Mouse (Mus musculus) limb, embryonic 14.5 days (tissue): Measurements from ENCODE around the gene Eif2s2. TPM values are rescaled to one million over a fixed set of nuclear protein-coding genes. Genes with fewer than 3 reads are reported as not detected.
A peak's percentile ranks its signal among the peaks of the same experiment; 100 is the strongest.

Source experiments
- ATAC-seq: fragments of 200-750 bp; cut with Nextera tagmentation; 2 replicates; pipeline ENCODE4 v1.8.0; 2017; ENCODE audit warnings: low read depth, moderate number of reproducible peaks, moderate TSS enrichment; ENCODE audit not compliant: low FRiP score
- DNase-seq: peaks from one replicate; pipeline ENCODE4 v3.0.0-alpha.2; 2015; ENCODE audit warnings: low spot score
- H3K27ac ChIP-seq: fragments of 300-500 bp; sonication (generic); replicated peaks from 2 replicates; pipeline ENCODE4 v1.5.1; 2014; ENCODE audit warnings: low read depth, mild to moderate bottlenecking, low read length, moderate library complexity, mixed read lengths
- H3K27me3 ChIP-seq: fragments of 300-500 bp; sonication (generic); 2 replicates; pipeline ENCODE4 v1.6.1; 2014; ENCODE audit warnings: low read length, mixed read lengths; ENCODE audit not compliant: control insufficient read depth, insufficient read depth
- H3K36me3 ChIP-seq: fragments of 300-500 bp; sonication (generic); 2 replicates; pipeline ENCODE4 v1.6.1; 2014; ENCODE audit warnings: mild to moderate bottlenecking, low read length, moderate library complexity, mixed read lengths; ENCODE audit not compliant: control insufficient read depth, insufficient read depth
- H3K4me1 ChIP-seq: fragments of 300-500 bp; sonication (generic); 2 replicates; pipeline ENCODE4 v1.6.1; 2014; ENCODE audit warnings: antibody characterized with exemption, low read length, mixed read lengths; ENCODE audit not compliant: control insufficient read depth, insufficient read depth
- H3K4me2 ChIP-seq: fragments of 300-500 bp; sonication (generic); replicated peaks from 2 replicates; pipeline ENCODE4 v1.6.1; 2014; ENCODE audit warnings: low read depth, mild to moderate bottlenecking, low read length, moderate library complexity; ENCODE audit not compliant: severe bottlenecking
- H3K4me3 ChIP-seq: fragments of 300-500 bp; sonication (generic); replicated peaks from 2 replicates; pipeline ENCODE4 v1.5.1; 2014; ENCODE audit warnings: low read length
- H3K9ac ChIP-seq: fragments of 300-500 bp; sonication (generic); 2 replicates; pipeline ENCODE4 v1.6.1; 2014; ENCODE audit warnings: mild to moderate bottlenecking, low read depth, low read length, moderate library complexity; ENCODE audit not compliant: severe bottlenecking
- H3K9me3 ChIP-seq: fragments of 300-500 bp; sonication (generic); 2 replicates; pipeline ENCODE4 v1.6.1; 2016; ENCODE audit warnings: low read length; ENCODE audit not compliant: control insufficient read depth
- POLR2A ChIP-seq: fragments of 200-500 bp; IDR thresholded peaks from 2 replicates; pipeline ENCODE4 v1.8.0; 2012; ENCODE audit warnings: inconsistent platforms, mild to moderate bottlenecking, moderate library complexity, borderline replicate concordance; ENCODE audit not compliant: insufficient read depth, insufficient read length; ENCODE audit errors: extremely low read depth
- WGBS: fragments of 180-500 bp; shearing (Covaris S2); extraction: QIAGEN DNeasy Blood & Tissue Kit; methylation state at CpG from one replicate; pipeline ENCODE4 v1.1.7; 2014; 5-methylcytosine and 5-hydroxymethylcytosine counted together
- polyA plus RNA-seq, 2 experiments: library from polyadenylated mRNA; depleted of rRNA in 1 of 2; stranded (reverse) in 1 of 2; unstranded in 1 of 2; fragments of >200 nt; fragmentation: Nextera tagmentation in 1 of 2; extraction: Ambion mirVana in 1 of 2; gene quantifications; 2 replicates each; pipeline versions ENCODE4 v1.2.1 to v1.2.3; 2012 to 2014

Gene Eif2s2
- polyA plus RNA-seq, 2 experiments: 73.6 to 116 TPM

DNA sequence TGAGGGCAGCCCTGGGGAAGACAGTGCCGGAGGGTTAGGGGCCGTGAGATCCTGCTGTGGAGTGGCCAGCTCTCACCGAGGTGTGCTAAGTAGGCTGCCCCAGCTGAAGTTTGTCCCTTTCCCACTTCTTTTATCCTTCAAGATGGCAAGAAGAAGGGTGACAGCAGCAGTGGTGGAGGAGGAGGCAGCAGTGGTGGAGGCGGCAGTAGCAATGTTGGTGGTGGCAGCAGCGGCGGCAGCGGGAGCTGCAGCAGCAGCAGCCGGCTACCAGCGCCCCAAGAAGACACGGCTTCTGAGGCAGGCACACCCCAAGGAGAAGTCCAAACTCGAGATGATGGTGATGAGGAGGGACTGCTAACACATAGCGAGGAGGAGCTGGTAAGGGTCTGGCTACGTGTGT, 29.1 kb downstream of the Eif2s2 start:
- no peaks in the 10 kb centered on the region for H3K9me3 ChIP-seq
- no peak for ATAC-seq
- no peak overlapping the region for H3K27ac ChIP-seq
- peaks cover 90% of the 10 kb centered on the region for H3K36me3 ChIP-seq
- no peak overlapping the region for H3K4me2 ChIP-seq
- no peak overlapping the region for H3K4me3 ChIP-seq
- no peaks in the 10 kb centered on the region for H3K27me3 ChIP-seq
- TF ChIP-seq POLR2A: no peak
- 93% methylated on average over 13 of the region's 13 CpGs for WGBS
- DNase-seq: no peak
- no peaks in the 10 kb centered on the region for H3K4me1 ChIP-seq
- no peak overlapping the region for H3K9ac ChIP-seq

DNA sequence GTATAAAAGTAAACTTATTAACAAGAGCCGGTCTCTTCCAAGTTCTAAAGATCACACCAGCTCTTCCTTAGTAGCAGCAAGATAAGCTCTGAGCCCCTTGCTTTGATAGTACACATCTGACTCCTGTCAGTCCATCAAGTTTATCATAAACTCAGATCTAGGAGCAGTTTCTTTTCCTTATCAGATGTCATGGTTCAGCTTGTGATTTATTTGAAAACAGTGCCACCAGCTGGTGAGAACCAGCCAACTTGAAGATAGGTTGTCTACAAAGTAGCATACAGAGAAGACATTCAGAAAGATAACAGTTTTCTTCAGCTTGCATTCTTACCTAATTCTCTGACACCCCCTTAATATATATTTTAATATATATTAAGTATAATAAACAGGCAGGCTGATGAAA, 37.4 kb downstream of the Eif2s2 start:
- DNase-seq: peak; percentile 45

DNA sequence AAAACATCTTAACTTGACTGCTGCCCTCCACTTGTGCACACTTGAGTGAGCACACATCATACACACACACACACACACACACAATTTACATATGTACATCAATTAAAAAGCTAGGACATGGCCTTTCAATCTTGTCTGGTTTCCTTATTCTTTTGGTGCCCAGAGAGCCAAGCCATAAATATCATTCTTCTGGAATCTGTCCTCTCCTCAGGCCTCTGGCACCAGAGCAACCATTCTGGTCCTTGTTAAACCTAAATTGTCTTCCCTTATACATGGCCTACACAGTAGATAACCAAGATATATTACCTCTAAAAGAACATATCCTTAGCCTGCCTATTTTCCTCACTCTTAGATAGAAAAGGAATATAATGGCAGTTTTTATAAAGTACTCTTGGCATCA, 44.6 kb downstream of the Eif2s2 start:
- Histone ChIP-seq H3K9me3 (no peaks in the 10 kb centered on the region), H3K4me3 (no peak overlapping the region), H3K9ac (no peak overlapping the region), H3K27me3 (no peaks in the 10 kb centered on the region), H3K36me3 (peaks cover 9% of the 10 kb centered on the region), H3K27ac (no peak overlapping the region), H3K4me2 (no peak overlapping the region), H3K4me1 (no peaks in the 10 kb centered on the region)
- TF ChIP-seq POLR2A: no peak
- ATAC-seq: no peak
- DNase-seq: no peak

More for the DNA sequence above, 37.4 kb downstream of the Eif2s2 start:
- Histone ChIP-seq H3K4me1 (no peaks in the 10 kb centered on the region), H3K27ac (no peak overlapping the region), H3K9me3 (no peaks in the 10 kb centered on the region), H3K27me3 (no peaks in the 10 kb centered on the region), H3K4me3 (no peak overlapping the region), H3K9ac (no peak overlapping the region), H3K4me2 (no peak overlapping the region), H3K36me3 (peaks cover 33% of the 10 kb centered on the region)
- ATAC-seq: no peak
- 92% methylated on average over 1 of the region's 1 CpGs for WGBS
- no peak for TF ChIP-seq POLR2A

DNA sequence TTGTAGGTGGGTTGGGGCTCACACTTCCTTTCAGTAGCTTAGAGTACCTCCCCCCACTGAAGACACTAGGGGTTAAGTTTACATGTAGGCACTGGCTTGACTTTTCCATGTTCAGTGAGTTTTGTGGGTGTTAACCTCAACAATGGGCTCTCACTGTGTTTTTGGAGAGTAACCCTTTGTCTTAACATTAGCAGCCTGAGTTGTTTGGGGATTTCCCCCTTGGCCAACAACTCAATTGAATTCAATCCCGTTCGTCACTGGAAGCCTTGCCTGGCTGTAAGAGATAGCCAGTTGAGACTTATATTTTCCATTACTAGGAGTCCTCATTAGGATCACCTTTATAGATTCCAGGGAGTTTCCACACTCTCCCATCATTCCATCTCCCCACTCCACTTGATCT, 56.2 kb downstream of the Eif2s2 start:
- no peak for ATAC-seq
- no peak for DNase-seq

DNA sequence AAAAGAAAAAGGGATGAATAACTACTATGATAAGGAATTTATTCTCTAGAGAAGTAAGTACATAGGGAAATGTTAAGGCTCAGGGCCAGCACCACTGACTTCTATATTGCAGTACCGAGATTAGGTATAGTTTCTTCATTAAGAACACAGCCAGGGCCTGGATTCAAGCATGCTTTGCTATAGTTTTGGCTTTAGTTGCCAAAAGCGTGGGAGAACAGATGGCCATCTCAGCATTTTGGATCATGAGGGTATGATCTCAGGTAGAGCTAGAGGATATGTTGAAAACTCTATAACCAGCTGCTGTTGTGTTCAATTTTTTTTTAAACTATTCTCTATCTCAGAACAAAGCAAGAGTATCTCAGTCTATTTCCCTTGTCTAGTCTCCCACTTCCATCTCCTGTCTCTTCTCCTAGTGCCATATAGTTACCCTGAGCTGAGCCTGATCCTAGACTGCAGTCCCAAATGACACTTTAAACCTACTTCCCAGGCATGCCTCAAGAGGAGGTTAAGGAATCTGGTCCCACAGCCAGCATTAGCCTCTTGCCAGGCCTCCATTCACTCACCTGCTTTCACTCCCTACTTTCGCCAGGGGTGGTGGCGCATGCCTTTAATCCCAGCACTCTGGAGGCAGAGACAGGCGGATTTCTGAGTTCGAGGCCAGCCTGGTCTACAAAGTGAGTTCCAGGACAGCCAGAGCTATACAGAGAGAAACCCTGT, 58.4 kb downstream of the Eif2s2 start:
- Histone ChIP-seq H3K27ac (no peak overlapping the region), H3K36me3 (peaks cover 5% of the 10 kb centered on the region; the same call in 1 of the 2 replicates)
- 94% methylated on average over 6 of the region's 6 CpGs for WGBS

More for the DNA sequence above, 56.2 kb downstream of the Eif2s2 start:
- no peak overlapping the region for H3K27ac ChIP-seq
- no peak overlapping the region for H3K4me2 ChIP-seq
- peaks cover 20% of the 10 kb centered on the region for H3K9me3 ChIP-seq
- H3K4me1 ChIP-seq: no peaks in the 10 kb centered on the region
- no peak for TF ChIP-seq POLR2A
- no peak overlapping the region for H3K4me3 ChIP-seq
- WGBS: 96% methylated on average over 2 of the region's 2 CpGs
- peaks cover 5% of the 10 kb centered on the region; the same call in 1 of the 2 replicates for H3K36me3 ChIP-seq
- H3K9ac ChIP-seq: no peak overlapping the region
- H3K27me3 ChIP-seq: no peaks in the 10 kb centered on the region

More for the DNA sequence above, 58.4 kb downstream of the Eif2s2 start:
- DNase-seq (no peak), ATAC-seq (no peak)
- Histone ChIP-seq H3K9ac (no peak overlapping the region), H3K27me3 (no peaks in the 10 kb centered on the region), H3K9me3 (0 out of 2 replicates have a peak, but pooled peaks cover 7% of the 10 kb centered on the region), H3K4me1 (no peaks in the 10 kb centered on the region), H3K4me3 (no peak overlapping the region), H3K4me2 (no peak overlapping the region)
- TF ChIP-seq POLR2A: no peak
